Mouse (Mus musculus) heart, postnatal 0 days (tissue): ENCODE results near the gene Mrpl36. TPM values are rescaled to one million over a fixed set of nuclear protein-coding genes. Genes with fewer than 3 reads are reported as not detected.

Experiments used
- ATAC-seq: fragments of 200-750 bp; cut with Nextera tagmentation; 2 replicates; pipeline ENCODE4 v1.8.0; 2017; ENCODE audit warnings: low read depth, moderate number of reproducible peaks, moderate library complexity; ENCODE audit not compliant: insufficient read depth
- DNase-seq: peaks from one replicate; pipeline ENCODE4 v3.0.0-alpha.2; 2016; ENCODE audit warnings: low spot score
- H3K27ac ChIP-seq: fragments of 300-500 bp; sonication (generic); 2 replicates; pipeline ENCODE4 v1.5.1; 2014; ENCODE audit warnings: low read depth, mild to moderate bottlenecking
- H3K27me3 ChIP-seq: fragments of 300-500 bp; sonication (generic); 2 replicates; pipeline ENCODE4 v1.6.1; 2014; ENCODE audit warnings: low read length, mixed read lengths; ENCODE audit not compliant: control insufficient read depth, insufficient read depth
- H3K36me3 ChIP-seq: fragments of 300-500 bp; sonication (generic); replicated peaks from 2 replicates; pipeline ENCODE4 v1.6.1; 2014; ENCODE audit warnings: low read length, mixed read lengths; ENCODE audit not compliant: control insufficient read depth, insufficient read depth
- H3K4me1 ChIP-seq: fragments of 300-500 bp; sonication (generic); 2 replicates; pipeline ENCODE4 v1.6.1; 2014; ENCODE audit warnings: antibody characterized with exemption; ENCODE audit not compliant: control insufficient read depth, insufficient read depth
- H3K4me2 ChIP-seq: fragments of 300-500 bp; sonication (generic); 2 replicates; pipeline ENCODE4 v1.6.1; 2014; ENCODE audit warnings: low read depth, mild to moderate bottlenecking, low read length, moderate library complexity
- H3K4me3 ChIP-seq: fragments of 300-500 bp; sonication (generic); 2 replicates; pipeline ENCODE4 v1.5.1; 2014; ENCODE audit warnings: low read depth, low read length
- H3K9ac ChIP-seq: fragments of 300-500 bp; sonication (generic); replicated peaks from 2 replicates; pipeline ENCODE4 v1.6.1; 2014; ENCODE audit warnings: low read depth, low read length, mixed read lengths
- H3K9me3 ChIP-seq: fragments of 300-500 bp; sonication (generic); replicated peaks from 2 replicates; pipeline ENCODE4 v1.6.1; 2016; ENCODE audit warnings: low read length; ENCODE audit not compliant: control insufficient read depth
- CTCF ChIP-seq: IDR thresholded peaks from 2 replicates; pipeline ENCODE4 v1.5.1; 2016; ENCODE audit warnings: antibody characterized with exemption, control low read depth, low read depth
- EP300 ChIP-seq: IDR thresholded peaks from 2 replicates; pipeline ENCODE4 v1.6.1; 2016; ENCODE audit warnings: antibody characterized with exemption, low read depth
- WGBS: fragments of 180-500 bp; shearing (Covaris S2); extraction: QIAGEN DNeasy Blood & Tissue Kit; methylation state at CpG from one replicate; pipeline ENCODE4 v1.1.7; 2014; 5-methylcytosine and 5-hydroxymethylcytosine counted together
- polyA plus RNA-seq: library from polyadenylated mRNA; unstranded; fragments of >200 nt; fragmentation: Nextera tagmentation; extraction: Ambion mirVana; gene quantifications from 2 replicates; pipeline ENCODE4 v1.2.1, GENCODE M21; 2015
- total RNA-seq: library from RNA; depleted of rRNA; stranded (reverse); fragments of >200 nt; gene quantifications from 2 replicates; pipeline ENCODE4 v1.2.3, GENCODE M21; 2014; ENCODE audit warnings: low replicate concordance

The Mrpl36 gene
- total and polyA plus RNA-seq, 2 experiments from 2014 or later, result 102 to 130 TPM

DNA sequence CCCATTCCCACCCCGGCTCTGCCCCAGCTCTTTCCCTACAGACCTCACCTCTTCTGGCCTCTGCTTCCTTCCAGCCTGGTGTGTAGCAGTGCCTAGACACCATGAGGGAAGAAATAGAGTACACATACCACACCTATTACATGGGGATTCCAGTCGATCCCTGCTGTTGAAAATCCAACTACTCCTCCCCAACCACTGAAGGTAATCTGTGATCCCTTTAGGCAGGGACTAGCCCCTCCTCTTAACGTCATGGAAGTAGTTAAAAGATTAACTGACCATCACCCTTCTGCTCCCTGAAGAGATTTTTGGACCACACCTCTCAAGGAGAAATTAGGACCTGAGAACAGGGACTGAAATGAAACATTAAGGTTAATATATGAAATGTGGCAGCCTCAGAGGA is 18.9 kb downstream of the Mrpl36 start:
- Histone ChIP-seq H3K9ac (no peak overlapping the region; the same call in 1 of the 2 replicates), H3K4me3 (no peak overlapping the region), H3K27me3 (no peaks in the 10 kb centered on the region), H3K9me3 (no peaks in the 10 kb centered on the region), H3K27ac (peak overlapping the region; percentile 84), H3K4me2 (no peak overlapping the region), H3K4me1 (peaks cover 11% of the 10 kb centered on the region), H3K36me3 (no peaks in the 10 kb centered on the region)
- TF ChIP-seq EP300, result no peak
- no peak for TF ChIP-seq CTCF
- WGBS, result 50% methylated on average over 3 of the region's 3 CpGs
- DNase-seq (no peak), ATAC-seq (no peak)

DNA sequence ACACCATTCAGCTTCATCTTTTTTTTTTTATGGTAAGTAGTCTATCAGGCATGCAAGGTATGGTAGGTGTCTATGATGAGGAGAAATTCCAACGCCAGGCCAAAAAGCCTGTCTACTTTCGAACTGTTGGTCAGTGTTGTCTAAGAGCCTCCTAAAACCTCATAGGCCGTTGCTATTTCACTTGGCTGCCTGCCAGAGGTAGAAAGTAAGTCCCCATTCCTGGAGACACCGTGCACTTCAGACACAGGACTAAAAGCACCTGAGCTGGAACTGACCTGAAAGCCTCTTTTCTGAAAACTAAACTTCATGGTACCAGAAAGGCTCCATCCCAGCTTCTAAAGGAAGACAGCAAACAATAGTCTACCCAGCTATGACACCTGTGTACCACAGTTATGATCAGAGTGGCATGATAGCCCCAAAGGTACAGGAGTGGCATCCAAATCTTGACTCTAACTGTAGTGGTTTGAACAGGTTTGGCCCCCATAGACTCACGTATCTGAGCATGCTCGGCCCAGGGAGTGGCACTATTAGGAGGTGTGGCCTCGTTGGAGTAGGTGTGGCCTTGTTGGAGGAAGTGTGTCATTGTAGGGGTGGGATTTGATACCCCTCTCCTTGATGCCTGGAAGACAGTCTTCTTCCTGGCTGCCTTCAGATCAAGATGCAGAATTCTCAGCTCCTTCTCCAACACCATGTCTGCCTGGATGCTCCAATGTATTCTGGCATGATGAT is 19.8 kb downstream of the Mrpl36 start:
- Histone ChIP-seq H3K4me1 (peaks cover 11% of the 10 kb centered on the region), H3K27me3 (no peaks in the 10 kb centered on the region), H3K9ac (no peak overlapping the region), H3K36me3 (no peaks in the 10 kb centered on the region), H3K27ac (no peak overlapping the region), H3K4me3 (no peak overlapping the region), H3K4me2 (no peak overlapping the region), H3K9me3 (no peaks in the 10 kb centered on the region)
- no peak for DNase-seq
- TF ChIP-seq EP300, result no peak
- no peak for TF ChIP-seq CTCF
- no peak for ATAC-seq
- 56% methylated on average over 7 of the region's 7 CpGs for WGBS

DNA sequence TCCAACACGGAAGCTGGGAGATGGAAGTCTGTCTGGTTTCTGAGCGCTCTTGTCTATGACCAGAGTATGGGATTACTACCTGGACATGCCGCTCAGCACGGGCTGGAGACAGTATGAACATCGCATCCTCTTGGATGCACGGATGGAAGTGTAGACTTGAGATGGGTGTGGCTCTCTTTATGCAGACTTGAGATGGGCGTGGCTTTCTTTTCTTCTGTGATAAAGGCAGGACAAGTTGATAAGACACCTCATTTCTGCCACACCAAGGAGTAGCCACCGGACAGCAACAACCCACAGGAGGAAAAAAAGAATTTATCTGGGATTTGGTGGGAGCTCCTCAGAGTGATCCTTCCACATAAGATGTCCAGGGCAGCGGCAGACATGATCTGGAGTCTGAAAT is 22.4 kb downstream of the Mrpl36 start:
- no peak for ATAC-seq
- WGBS, result 78% methylated on average over 9 of the region's 9 CpGs
- Histone ChIP-seq H3K27me3 (no peaks in the 10 kb centered on the region), H3K4me1 (peaks cover 11% of the 10 kb centered on the region), H3K4me3 (no peak overlapping the region), H3K27ac (no peak overlapping the region), H3K9me3 (no peaks in the 10 kb centered on the region), H3K9ac (no peak overlapping the region), H3K4me2 (no peak overlapping the region), H3K36me3 (no peaks in the 10 kb centered on the region)
- no peak for TF ChIP-seq EP300
- no peak for TF ChIP-seq CTCF
- DNase-seq, result no peak

DNA sequence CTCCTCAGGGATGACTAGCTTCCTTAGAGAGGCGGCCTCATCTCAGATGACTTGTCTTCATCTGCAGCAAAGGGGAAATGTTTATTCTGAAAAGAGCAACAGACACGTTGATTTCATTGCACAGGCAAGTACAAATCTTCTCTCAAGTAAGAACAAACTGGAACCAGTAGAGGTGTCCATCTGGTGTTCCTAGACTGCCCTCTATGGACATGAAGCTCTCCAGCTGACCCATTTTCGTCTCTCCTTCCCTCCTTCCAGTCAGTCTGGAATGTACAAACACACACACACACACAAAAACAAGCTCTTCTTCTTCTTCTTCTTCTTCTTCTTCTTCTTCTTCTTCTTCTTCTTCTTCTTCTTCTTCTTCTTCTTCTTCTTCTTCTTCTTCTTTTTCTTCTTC is 23.6 kb downstream of the Mrpl36 start:
- no peak overlapping the region for H3K27ac ChIP-seq
- TF ChIP-seq EP300, result no peak
- TF ChIP-seq CTCF, result peak; percentile 52
- 38% methylated on average over 3 of the region's 3 CpGs for WGBS
- peak; percentile 56 for DNase-seq
- H3K9me3 ChIP-seq, result no peaks in the 10 kb centered on the region
- no peaks in the 10 kb centered on the region for H3K27me3 ChIP-seq
- peaks cover 7% of the 10 kb centered on the region for H3K4me1 ChIP-seq
- H3K36me3 ChIP-seq, result no peaks in the 10 kb centered on the region
- no peak overlapping the region for H3K4me2 ChIP-seq
- H3K9ac ChIP-seq, result no peak overlapping the region
- no peak; the same call in 1 of the 2 replicates for ATAC-seq
- no peak overlapping the region for H3K4me3 ChIP-seq

DNA sequence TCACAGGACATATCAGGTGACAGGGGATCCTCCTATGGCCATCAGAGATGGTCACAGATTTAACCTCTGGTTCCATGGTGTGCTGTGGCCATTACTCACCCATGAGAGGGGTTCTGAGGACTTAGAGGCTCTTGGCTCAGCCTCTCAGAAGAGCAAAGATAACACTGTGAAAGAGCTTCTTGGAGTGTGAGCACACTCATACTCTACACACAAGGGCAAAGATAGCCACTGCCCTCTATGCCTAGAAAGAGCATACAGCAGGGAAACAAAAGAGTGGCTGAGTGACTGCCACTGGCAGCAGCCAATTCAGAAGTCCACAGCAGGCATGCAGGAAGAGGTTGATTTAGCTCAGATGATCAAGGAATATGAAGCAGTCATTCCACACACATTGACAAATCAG is 24.2 kb downstream of the Mrpl36 start:
- Histone ChIP-seq H3K9ac (no peak overlapping the region), H3K4me2 (no peak overlapping the region), H3K4me1 (peaks cover 3% of the 10 kb centered on the region; the same call in 1 of the 2 replicates), H3K4me3 (no peak overlapping the region), H3K9me3 (no peaks in the 10 kb centered on the region), H3K27me3 (no peaks in the 10 kb centered on the region), H3K36me3 (no peaks in the 10 kb centered on the region), H3K27ac (no peak overlapping the region)
- ATAC-seq, result peak; percentile 53; the same call in 1 of the 2 replicates
- peak; percentile 31; the same call in 1 of the 2 replicates for TF ChIP-seq CTCF
- no peak for TF ChIP-seq EP300
- no peak for DNase-seq

DNA sequence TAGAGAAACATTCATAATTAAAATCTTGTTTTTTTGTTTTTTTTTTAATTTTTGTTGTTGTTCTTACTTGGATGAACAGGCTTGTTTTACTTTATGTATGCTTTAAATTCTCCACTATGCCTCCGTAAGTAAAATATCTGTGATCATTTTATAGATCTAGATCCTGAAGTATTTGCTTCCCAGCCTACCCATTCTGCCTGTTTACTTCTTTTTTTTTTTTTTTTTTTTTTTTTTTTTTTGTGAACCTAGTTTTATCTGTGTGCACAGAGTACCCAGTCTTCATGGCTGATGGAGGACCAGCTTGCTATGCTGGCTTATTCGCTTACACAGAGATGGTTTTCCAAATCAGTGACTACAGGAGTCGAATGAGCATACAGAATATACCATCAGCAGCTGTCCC is 28.8 kb downstream of the Mrpl36 start:
- Histone ChIP-seq H3K9ac (no peak overlapping the region), H3K27me3 (no peaks in the 10 kb centered on the region), H3K4me3 (no peak overlapping the region), H3K27ac (no peak overlapping the region), H3K36me3 (no peaks in the 10 kb centered on the region), H3K4me1 (no peaks in the 10 kb centered on the region), H3K9me3 (no peaks in the 10 kb centered on the region), H3K4me2 (no peak overlapping the region)
- TF ChIP-seq CTCF (no peak), EP300 (no peak)
- ATAC-seq (no peak), DNase-seq (no peak)
- WGBS, result 90% methylated on average over 3 of the region's 3 CpGs
